Mouse (Mus musculus) right cerebral cortex, adult 18-20 months (tissue): ENCODE results near the gene E2f2.

Experiments
- DNase-seq: peaks from one replicate; pipeline ENCODE4 v3.0.0; 2022; ENCODE audit warnings: mixed read lengths

E2f2 gene

DNA sequence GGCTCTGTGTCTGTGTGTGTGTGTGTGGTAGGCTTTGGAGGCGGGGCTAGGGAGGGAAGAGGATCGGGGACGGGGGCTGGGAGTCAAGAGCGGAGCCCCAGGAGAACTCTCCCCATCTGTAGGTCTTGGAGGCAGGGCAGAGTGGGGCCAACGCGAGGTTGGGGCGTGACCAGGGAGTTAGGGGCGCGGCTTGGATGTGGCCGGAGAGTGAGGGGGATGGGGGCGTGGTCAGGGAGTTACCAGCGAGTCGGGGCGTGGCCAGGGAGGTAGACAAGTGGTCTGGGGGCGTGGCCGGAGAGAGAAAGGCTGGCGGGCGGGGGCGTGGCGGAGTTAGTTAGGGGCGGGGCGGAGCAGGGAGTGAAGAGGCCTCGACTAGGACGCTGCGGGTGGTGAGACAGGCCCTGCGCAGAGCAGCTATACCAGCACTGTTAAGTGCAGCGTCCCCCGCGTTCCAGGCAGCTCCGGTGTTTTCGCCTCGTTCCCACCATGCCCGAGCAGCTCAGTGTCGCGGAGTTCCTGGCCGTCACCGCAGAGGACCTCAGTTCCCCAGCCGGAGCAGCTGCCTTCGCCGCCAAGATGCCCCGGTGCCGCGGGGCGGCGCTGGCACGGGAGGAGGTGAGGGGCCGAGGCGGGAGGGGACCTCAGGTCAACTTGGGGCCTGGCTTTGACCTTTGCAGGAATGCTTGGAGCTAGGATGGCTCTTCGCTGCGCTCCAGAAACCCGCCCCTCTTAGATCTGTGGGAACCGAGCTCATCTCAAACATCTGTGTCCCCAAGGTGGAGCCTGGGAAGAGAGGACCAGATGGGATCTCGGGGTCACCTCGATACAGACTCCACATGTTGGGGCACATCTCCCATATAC lies 34.1 kb downstream of the E2f2 start, which contains the start of gene Asap3:
Gene Asap3 (plus strand): TSS at position 333 of the 861 bp plus-strand sequence.
- peak; percentile 86 for DNase-seq

GRCm38 (mm10) chr4:136206943-136207342 lies 34.7 kb downstream of the E2f2 start:
- DNase-seq = no peak

- DNase-seq = no peak
Observed at GRCm38 (mm10) chr4:136210931-136211330, 38.7 kb downstream of the E2f2 start.

DNA sequence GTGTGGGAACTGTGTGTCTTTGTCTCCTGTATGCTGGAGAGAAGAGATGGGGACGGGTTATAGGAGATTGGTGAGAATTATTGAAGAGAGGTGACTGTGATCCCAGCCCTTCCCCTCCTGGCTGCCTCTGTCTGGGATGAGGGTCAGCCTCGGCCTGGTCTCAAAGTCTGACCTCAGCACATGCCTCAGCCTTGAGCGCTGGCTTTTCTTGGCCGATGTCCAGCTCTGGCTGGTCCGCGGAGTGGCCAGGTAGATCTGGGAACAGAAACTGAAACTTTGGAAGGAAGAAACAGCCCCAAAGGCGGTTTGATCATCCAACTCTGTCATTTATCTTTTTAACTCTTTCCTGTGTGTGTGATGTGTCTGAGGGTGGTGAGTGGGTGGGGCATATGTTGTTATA lies 41.4 kb downstream of the E2f2 start:
- DNase-seq = no peak

GRCm38 (mm10) chr4:136214828-136215227 lies 42.6 kb downstream of the E2f2 start:
- DNase-seq = no peak

DNA sequence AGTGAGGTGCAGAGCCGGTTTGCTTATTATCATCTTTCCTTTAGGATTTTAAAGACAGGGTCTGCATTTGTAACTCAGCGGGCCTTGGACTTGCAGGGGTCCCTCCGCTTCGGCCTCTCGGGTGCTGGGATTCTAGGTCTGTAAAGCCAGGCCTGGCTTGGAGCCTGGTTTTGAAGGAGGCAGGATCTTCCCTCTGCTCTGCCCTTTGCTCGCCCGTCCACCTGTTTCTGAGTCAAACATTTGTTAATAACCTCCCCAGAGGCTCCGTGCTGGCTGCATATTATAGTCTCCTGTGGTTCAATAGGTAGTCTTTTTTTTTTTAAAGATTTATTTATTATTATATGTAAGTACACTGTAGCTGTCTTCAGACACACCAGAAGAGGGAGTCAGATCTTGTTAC lies 43.4 kb downstream of the E2f2 start:
- DNase-seq = no peak

- DNase-seq = no peak
Observed at GRCm38 (mm10) chr4:136217063-136217462, 44.9 kb downstream of the E2f2 start.

- no peak for DNase-seq
Observed at GRCm38 (mm10) chr4:136218595-136219214, 46.5 kb downstream of the E2f2 start.

DNA sequence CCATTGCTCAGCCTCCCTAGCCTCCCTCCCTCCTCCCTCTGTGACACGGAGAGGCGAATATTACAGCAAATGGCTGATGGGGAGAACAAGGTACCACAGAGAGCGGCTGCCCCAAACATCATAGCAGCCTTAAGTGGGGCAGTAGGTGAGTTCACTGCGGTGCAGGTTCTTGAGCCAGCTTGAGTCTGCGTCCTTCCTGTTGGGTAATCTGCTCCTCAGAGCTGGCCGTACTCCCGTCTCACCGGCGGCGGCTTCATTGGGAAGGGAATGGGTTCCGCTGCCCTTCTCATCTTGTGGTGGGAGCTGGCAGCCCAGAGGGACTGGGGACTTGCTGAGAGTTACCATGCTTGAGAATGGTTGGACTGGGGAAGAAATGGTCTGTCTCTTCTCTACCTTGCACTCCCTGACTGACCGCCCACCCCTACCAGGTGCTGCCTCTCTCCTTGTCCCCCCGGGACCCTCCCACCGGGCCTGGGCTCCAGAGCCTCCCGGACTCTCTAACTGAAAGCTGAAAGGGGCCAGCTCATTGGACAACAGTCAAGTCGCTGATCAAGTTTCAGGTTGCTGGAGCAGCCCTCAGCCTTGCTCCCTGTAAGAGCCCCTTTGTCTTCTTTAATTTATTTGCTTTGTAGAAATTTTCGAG lies 48.1 kb downstream of the E2f2 start:
- no peak for DNase-seq

- no peak for DNase-seq
Observed at GRCm38 (mm10) chr4:136223549-136224239, 51.5 kb downstream of the E2f2 start.

DNA sequence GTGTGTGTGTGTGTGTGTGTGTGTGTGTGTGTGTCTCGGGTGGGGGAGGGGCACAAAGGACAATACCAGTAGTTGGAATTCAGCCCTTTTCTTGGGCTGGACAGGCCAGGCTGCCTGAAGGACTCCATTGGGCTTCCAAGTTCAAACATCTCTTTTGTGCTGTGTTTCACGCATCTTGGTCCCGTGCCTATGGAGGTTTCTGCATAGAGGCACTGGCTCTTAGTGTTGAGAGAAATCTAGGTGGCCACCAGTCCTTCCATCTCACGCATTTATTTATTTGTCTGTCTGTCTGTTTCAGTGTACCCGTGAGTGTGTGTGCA lies 52.0 kb downstream of the E2f2 start:
- DNase-seq = no peak

DNA sequence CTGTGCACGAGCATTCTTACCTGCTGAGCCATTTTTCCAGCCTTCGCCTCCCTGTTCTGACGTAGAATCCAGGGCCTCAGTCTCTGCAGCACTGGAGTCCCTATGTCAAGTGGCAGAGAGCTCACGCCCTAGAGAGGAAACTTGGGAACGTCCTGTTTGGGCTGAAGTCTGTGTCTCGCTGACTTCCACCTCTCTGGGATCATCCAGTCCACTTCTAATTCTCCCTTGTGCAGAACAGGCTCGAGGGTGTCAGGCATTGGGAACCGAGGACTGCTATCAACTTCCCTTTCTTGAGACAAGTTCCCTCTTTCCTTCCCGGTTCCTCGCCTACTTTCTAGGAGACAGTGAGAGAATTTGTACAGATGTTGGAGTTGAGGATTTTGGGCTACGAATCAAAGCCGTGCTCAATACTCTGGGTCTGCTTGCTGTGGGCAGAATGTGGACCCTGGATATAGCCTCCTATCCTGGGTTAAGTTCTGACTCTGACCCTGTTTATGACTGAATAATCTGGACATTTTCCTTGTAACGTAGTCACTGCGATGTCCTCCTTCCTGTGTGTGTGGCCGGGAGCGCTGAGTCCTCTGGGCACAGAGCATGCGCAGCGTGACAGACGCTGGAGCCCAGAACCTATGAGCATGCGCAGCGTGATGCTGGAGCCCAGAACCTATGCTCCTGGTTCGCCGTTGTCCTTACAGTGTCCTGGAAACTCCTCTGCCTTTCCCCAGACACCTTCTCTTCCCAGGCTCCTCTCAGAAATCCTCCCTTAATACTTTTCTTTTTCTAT lies 52.7 kb downstream of the E2f2 start:
- no peak for DNase-seq

DNA sequence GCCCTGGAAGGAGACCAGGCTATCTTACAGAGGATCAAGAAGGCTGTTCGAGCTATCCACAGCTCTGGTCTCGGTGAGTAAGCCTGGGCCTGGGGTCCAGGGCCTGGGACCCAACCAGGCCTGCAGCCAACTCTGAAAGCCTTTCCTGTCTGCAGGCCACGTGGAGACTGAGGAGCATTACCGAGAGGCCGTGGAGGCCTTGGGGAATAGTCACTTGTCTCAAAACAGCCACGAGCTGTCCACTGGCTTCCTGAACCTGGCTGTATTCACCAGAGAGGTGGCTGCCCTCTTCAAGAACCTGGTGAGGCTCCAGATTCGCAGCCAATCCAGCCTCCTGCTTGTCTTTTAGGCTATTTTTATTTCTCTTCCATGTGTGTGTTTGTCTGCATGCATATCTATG lies 55.2 kb downstream of the E2f2 start:
- DNase-seq = no peak

DNA sequence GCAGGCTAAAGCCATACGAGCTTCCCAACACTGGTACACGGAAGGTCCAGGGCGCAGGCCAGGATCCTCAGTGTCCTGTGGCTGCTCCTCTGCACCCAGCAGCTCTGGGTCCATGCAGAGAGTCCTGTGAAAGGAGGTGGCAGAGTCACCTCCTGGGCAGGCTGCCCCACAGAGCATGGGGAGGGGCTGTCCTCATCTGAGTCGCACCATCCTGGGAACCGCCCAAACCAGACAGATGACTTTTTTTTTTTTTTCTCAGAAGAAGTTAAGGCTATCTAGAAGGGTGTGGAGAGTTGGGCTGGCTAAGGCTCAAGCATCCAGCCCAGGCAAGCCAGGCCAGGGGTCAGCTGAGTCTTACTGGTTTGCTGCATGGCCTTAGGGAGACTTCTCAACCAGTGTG lies 56.4 kb downstream of the E2f2 start:
- no peak for DNase-seq

DNA sequence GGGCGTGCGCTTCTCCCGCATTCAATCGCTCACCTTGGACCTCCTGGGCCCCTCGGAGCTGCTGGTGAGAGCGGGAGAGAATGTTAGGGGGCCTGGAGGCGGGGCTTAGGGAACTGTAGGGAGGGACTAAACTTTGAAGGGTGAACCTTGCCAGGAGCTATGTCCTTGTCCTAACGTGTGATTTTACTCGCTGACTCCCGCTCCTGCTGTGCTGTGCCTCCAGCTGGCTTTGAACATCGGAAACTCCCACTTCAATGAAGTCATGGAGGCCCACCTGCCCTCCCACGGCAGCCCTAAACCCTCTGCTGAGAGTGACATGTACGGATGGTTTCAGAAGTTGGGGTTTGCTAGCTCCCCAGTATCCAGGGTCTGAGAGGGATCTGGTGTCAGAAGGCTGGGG lies 66.5 kb downstream of the E2f2 start:
- DNase-seq = no peak

DNA sequence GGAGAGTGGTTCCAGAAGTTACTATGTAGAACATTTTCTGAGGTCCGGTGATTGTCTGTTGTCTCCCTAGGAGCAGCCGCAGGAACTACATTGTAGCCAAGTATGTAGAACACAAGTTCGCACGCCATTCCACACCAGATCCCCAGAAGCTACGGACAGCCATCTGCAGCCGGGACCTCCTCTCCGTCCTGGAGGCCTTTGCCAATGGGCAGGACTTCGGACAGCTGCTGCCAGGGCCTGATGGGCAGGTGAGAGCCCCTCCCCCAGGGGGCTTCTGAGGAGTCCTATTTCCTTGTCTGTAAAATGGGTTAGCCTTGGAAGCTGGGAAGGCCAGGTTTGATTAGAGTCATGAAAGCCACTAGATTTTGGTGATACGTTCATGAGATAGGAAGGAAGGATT lies 66.9 kb downstream of the E2f2 start:
- no peak for DNase-seq

DNA sequence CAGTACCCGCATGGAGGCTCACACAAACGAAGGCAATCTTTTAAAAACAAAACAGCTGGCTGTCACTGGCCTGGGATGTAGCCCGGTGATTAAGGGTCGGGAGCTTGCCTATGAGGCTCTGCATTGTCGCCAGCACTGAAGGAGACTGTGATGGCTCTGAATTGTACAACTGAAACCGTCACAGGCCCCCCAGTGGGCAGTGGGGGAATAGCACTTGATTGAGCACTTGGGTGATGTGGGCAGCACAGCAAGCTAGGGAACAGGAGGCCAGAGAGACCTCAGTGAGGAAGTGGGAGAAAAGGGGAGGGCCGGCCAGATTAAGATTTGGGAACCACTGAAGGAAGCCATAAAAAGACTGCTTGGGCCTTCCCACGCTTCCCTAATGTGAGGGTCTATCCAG lies 67.4 kb downstream of the E2f2 start:
- DNase-seq = peak; percentile 78

GRCm38 (mm10) chr4:136240123-136240522 lies 67.9 kb downstream of the E2f2 start:
- no peak for DNase-seq

DNA sequence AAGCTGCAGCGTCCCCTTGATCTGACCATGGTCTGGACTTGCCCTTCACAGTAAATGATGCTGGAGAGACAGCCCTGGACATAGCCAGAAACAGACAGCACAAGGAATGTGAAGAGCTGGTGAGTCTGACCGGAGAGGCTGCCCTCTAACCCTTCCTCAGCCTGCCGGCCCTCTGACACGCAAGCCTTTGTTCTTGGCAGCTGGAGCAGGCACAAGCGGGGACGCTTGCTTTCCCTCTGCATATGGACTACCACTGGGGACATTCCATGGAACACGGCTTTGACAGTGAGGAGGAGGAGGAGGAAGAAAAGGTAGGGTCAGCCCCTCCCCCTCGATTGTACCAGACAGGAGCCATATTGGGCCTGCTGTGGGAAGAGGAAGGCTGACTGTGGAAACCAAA lies 68.8 kb downstream of the E2f2 start:
- no peak for DNase-seq

GRCm38 (mm10) chr4:136242065-136242703 lies 70.0 kb downstream of the E2f2 start:
- no peak for DNase-seq

GRCm38 (mm10) chr4:136242728-136243127 lies 70.5 kb downstream of the E2f2 start:
- DNase-seq = no peak

- no peak for DNase-seq
Observed at GRCm38 (mm10) chr4:136244208-136244607, 72.0 kb downstream of the E2f2 start.
